Mouse (Mus musculus) spleen, embryonic (tissue): Measurements from ENCODE around the gene Lrriq1.

ENCODE experiments used
- CTCF ChIA-PET: fragments of 350-600 bp; sonication (Branson Sonifier 250); formaldehyde crosslinking; loops from one replicate; lab custom pipeline; 2022; lab: Charles Lee

Gene Lrriq1

GRCm38 (mm10) chr10:103235707-103236459, at the start of gene Lrriq1:
TSS of gene Lrriq1 (minus strand) at chr10:103236322.
- CTCF ChIA-PET = no interaction called here

- CTCF ChIA-PET = no interaction called here
These were observed 18.0 kb upstream of the Lrriq1 start for GRCm38 (mm10) chr10:103253842-103254803.

- CTCF ChIA-PET = no interaction called here
These were observed 294 bp upstream of the Lrriq1 start for GRCm38 (mm10) chr10:103236460-103236772.

- CTCF ChIA-PET = no interaction called here
These were observed 9.5 kb downstream of the Lrriq1 start for GRCm38 (mm10) chr10:103226646-103227045.

- CTCF ChIA-PET = no interaction called here
These were observed 41.3 kb downstream of the Lrriq1 start for GRCm38 (mm10) chr10:103194655-103195328.

GRCm38 (mm10) chr10:103145769-103146379, 90.2 kb downstream of the Lrriq1 start:
- CTCF ChIA-PET = no interaction called here

- CTCF ChIA-PET = no interaction called here
These were observed 91.0 kb downstream of the Lrriq1 start for GRCm38 (mm10) chr10:103144927-103145768.

- CTCF ChIA-PET = no interaction called here
These were observed 93.6 kb downstream of the Lrriq1 start for GRCm38 (mm10) chr10:103142526-103142925.

GRCm38 (mm10) chr10:103141532-103141931, 94.6 kb downstream of the Lrriq1 start:
- CTCF ChIA-PET = no interaction called here

- CTCF ChIA-PET = no interaction called here
These were observed 95.5 kb downstream of the Lrriq1 start for GRCm38 (mm10) chr10:103140609-103141008.

- CTCF ChIA-PET = no interaction called here
These were observed 121.5 kb downstream of the Lrriq1 start for GRCm38 (mm10) chr10:103114629-103115028.

- CTCF ChIA-PET = no interaction called here
These were observed 128.0 kb downstream of the Lrriq1 start for GRCm38 (mm10) chr10:103108090-103108489.

GRCm38 (mm10) chr10:103086101-103086500, 150.0 kb downstream of the Lrriq1 start:
- CTCF ChIA-PET = no interaction called here

GRCm38 (mm10) chr10:103049593-103049992, 186.5 kb downstream of the Lrriq1 start:
- CTCF ChIA-PET = no interaction called here

- CTCF ChIA-PET = no interaction called here
These were observed 189.5 kb downstream of the Lrriq1 start for GRCm38 (mm10) chr10:103046623-103047022.

- CTCF ChIA-PET = no interaction called here
These were observed 191.1 kb downstream of the Lrriq1 start for GRCm38 (mm10) chr10:103045019-103045418.

GRCm38 (mm10) chr10:103035002-103035640, 201.0 kb downstream of the Lrriq1 start:
- CTCF ChIA-PET = no interaction called here

GRCm38 (mm10) chr10:103030931-103031330, 205.2 kb downstream of the Lrriq1 start:
- CTCF ChIA-PET = no interaction called here

- CTCF ChIA-PET = no interaction called here
These were observed 206.2 kb downstream of the Lrriq1 start, which contains the start of gene Alx1 for GRCm38 (mm10) chr10:103029730-103030490. TSS of gene Alx1 (minus strand) at chr10:103030215.
